Mouse (Mus musculus) cerebellum, adult 2 months (tissue): Measurements from ENCODE around the gene Dixdc1.

Experiments
- CTCF ChIP-seq: fragments of 200-500 bp; IDR thresholded peaks from 2 replicates; pipeline ENCODE4 v1.5.1; 2011; ENCODE audit warnings: low read depth, mild to moderate bottlenecking, control low read depth, low read length, moderate library complexity, borderline replicate concordance; ENCODE audit not compliant: insufficient read depth
- POLR2A ChIP-seq: fragments of 200-500 bp; IDR thresholded peaks from 2 replicates; pipeline ENCODE4 v1.6.1; 2011; ENCODE audit warnings: low read length, control low read depth, borderline replicate concordance; ENCODE audit not compliant: insufficient read depth

GRCm38 (mm10) chr9:50704907-50705306 is 34.4 kb downstream of the Dixdc1 start:
- TF ChIP-seq POLR2A (no peak), CTCF (no peak)
